Mouse (Mus musculus): ENCODE results near the gene Uckl1. TPM values are rescaled to one million over a fixed set of nuclear protein-coding genes. Genes with fewer than 3 reads are reported as not detected.

Uckl1 gene
- polyA plus RNA-seq, 1 experiment: 58.8 TPM

DNA sequence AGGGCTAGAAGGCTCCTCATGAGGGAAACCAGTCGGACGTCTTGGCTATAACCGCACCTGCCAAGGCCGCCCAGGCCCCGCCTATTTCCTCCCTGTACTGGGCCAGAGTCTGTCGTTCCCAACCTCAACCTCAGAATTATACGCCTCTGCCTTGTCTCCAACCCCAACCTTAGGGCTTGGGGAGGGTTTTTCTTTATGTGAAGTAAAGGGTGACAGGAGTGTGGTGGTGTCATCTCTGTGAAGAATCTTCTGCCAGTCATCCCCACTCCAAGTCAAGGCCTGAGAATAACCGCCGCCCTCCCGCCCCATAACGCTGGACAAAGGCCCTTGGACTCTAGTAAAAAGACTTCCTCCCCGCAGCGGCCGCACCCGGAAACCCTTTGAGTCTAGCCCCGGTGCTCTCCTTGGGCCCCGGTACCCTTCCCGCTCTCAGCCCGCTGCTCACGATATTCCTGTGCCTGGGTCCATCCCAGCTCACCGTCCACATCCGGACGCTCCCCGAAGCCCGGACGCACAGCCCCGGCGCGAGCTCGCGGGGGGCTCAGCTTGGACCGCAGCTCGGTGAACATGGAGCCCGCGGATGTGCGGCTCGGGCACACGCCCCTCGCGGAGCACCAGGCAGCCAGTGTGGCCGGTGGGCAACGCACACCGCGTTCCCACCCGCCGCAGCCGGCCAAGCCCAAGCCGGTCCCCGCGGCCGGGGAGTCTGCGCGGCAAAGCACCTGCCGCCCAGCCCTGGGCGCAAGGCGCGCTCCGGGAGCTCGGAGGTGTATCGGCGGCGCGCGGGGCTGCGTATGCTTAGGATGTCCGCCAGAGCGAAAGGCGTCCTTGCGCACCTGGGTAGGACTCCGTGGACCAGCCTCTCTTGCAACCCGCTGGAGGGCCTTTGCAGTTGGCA lies 14.0 kb upstream of the Uckl1 start, which contains the start of gene Samd10:
Gene Samd10, minus strand, starts transcription at position 759 of the 898 bp plus-strand sequence.
- Histone ChIP-seq H3K4me3 (replicated peaks) (peak within 1 kb of the TSS; percentile 99), H3K4me1 (peaks cover 74% of the 10 kb centered on the region), H3K9me3 (no peaks in the 10 kb centered on the region)

GRCm38 (mm10) chr2:181597378-181598061 lies 12.8 kb upstream of the Uckl1 start:
- peak overlapping the region; percentile 44 for H3K4me3 ChIP-seq (replicated peaks)

More for the DNA sequence above, 14.0 kb upstream of the Uckl1 start, which contains the start of gene Samd10:
- Histone ChIP-seq H3K27me3 (replicated peaks) (no peaks in the 10 kb centered on the region), H3K36me3 (replicated peaks; ENCODE audit: low read length) (no peaks in the 10 kb centered on the region)
- TF ChIP-seq GATA1 (IDR thresholded peaks at IDR 0.05; ENCODE audit: borderline replicate concordance, low read length) (no peak), FLI1 (IDR thresholded peaks at IDR 0.05; ENCODE audit: low read length) (no peak)

DNA sequence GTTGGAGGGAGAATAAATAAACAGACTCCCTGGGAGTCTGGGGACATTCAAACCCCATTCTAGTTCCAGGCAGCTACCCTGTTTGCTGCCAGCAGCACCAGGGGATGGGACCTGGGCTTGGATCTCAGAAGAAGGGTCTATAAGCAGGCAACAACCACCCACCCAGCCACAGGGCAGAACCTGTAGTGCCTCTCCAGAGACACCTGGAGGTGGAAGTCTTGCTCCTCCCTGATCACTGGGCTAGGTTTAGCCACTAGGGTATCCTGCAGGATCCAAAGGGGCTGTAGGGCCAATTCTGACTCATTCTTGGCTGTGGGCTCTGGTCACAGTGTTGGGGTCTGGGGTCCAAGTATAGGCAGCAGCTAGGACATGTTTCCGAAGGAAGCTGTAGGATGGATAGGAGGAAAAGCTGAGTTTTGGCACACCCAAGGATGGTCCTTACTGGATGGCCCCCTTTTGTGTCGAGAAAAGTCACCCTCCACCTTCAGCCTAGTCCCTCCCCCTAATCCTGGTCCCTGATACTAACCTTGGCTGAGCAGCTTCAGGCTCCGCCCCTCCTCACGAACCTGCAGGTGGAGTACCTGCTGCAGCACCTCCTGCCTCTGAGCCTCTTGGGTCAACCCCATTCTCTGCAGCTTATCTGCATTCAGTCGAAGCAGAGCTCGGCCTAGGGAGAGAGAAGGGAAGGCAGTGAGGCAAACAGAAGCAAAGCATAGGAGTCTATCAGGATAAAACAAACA lies 11.7 kb upstream of the Uckl1 start:
- Histone ChIP-seq H3K9me3 (no peaks in the 10 kb centered on the region), H3K4me3 (replicated peaks) (peak overlapping the region; percentile 23), H3K4me1 (peaks cover 71% of the 10 kb centered on the region), H3K27me3 (replicated peaks) (no peaks in the 10 kb centered on the region), H3K36me3 (replicated peaks; ENCODE audit: low read length) (no peaks in the 10 kb centered on the region)
- TF ChIP-seq FLI1 (IDR thresholded peaks at IDR 0.05; ENCODE audit: low read length) (no peak), GATA1 (IDR thresholded peaks at IDR 0.05; ENCODE audit: borderline replicate concordance, low read length) (no peak)

More at GRCm38 (mm10) chr2:181597378-181598061, 12.8 kb upstream of the Uckl1 start:
- Histone ChIP-seq H3K36me3 (replicated peaks; ENCODE audit: low read length) (no peaks in the 10 kb centered on the region), H3K27me3 (replicated peaks) (no peaks in the 10 kb centered on the region), H3K4me1 (peaks cover 71% of the 10 kb centered on the region), H3K9me3 (no peaks in the 10 kb centered on the region)
- TF ChIP-seq GATA1 (IDR thresholded peaks at IDR 0.05; ENCODE audit: borderline replicate concordance, low read length) (no peak), FLI1 (IDR thresholded peaks at IDR 0.05; ENCODE audit: low read length) (no peak)

GRCm38 (mm10) chr2:181594946-181595696 lies 10.4 kb upstream of the Uckl1 start:
- Histone ChIP-seq H3K4me3 (replicated peaks) (no peak overlapping the region), H3K36me3 (replicated peaks; ENCODE audit: low read length) (peaks cover 8% of the 10 kb centered on the region), H3K4me1 (peaks cover 73% of the 10 kb centered on the region), H3K9me3 (no peaks in the 10 kb centered on the region), H3K27me3 (replicated peaks) (no peaks in the 10 kb centered on the region)
- TF ChIP-seq GATA1 (IDR thresholded peaks at IDR 0.05; ENCODE audit: borderline replicate concordance, low read length) (no peak), FLI1 (IDR thresholded peaks at IDR 0.05; ENCODE audit: low read length) (no peak)

- Histone ChIP-seq H3K9me3 (no peaks in the 10 kb centered on the region), H3K36me3 (replicated peaks; ENCODE audit: low read length) (peaks cover 20% of the 10 kb centered on the region), H3K4me1 (peaks cover 61% of the 10 kb centered on the region), H3K4me3 (replicated peaks) (peak overlapping the region; percentile 33), H3K27me3 (replicated peaks) (no peaks in the 10 kb centered on the region)
- no peak for TF ChIP-seq GATA1 (IDR thresholded peaks at IDR 0.05; ENCODE audit: borderline replicate concordance, low read length)
- no peak for TF ChIP-seq FLI1 (IDR thresholded peaks at IDR 0.05; ENCODE audit: low read length)
Observed at GRCm38 (mm10) chr2:181593937-181594336, 9.2 kb upstream of the Uckl1 start.

DNA sequence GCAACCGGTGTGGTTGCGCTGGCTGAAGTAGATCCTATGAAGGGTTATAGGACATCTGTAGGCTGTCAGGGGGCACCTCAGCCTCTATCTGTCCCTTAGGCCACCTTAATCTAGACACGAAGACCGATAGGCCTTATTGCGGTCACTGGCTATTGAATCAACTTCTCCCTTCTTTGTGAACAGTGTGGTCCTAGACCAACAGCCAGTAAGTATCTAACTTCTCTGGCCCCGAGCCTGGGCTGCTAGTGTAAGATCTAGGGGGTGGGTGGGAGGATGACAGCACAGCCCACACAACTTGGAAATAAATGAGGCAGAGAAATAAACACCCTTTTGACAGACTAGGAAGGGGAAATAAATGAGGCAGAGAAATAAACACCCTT lies 8.3 kb upstream of the Uckl1 start:
- no peak for TF ChIP-seq FLI1 (IDR thresholded peaks at IDR 0.05; ENCODE audit: low read length)
- TF ChIP-seq GATA1 (IDR thresholded peaks at IDR 0.05; ENCODE audit: borderline replicate concordance, low read length): no peak
- H3K4me3 ChIP-seq (replicated peaks): peak overlapping the region; percentile 96
- no peaks in the 10 kb centered on the region for H3K27me3 ChIP-seq (replicated peaks)
- no peaks in the 10 kb centered on the region for H3K9me3 ChIP-seq
- H3K36me3 ChIP-seq (replicated peaks; ENCODE audit: low read length): peaks cover 29% of the 10 kb centered on the region
- H3K4me1 ChIP-seq: peaks cover 57% of the 10 kb centered on the region

GRCm38 (mm10) chr2:181592231-181593041 lies 7.7 kb upstream of the Uckl1 start, which contains the start of gene Zfp512b:
Gene Zfp512b, minus strand, starts transcription at chr2:181592803.
- TF ChIP-seq GATA1 (IDR thresholded peaks at IDR 0.05; ENCODE audit: borderline replicate concordance, low read length) (no peak), FLI1 (IDR thresholded peaks at IDR 0.05; ENCODE audit: low read length) (no peak)
- H3K36me3 ChIP-seq (replicated peaks; ENCODE audit: low read length): peaks cover 34% of the 10 kb centered on the region
- H3K4me1 ChIP-seq: peaks cover 54% of the 10 kb centered on the region
- H3K4me3 ChIP-seq (replicated peaks): peak within 1 kb of the TSS; percentile 96
- H3K9me3 ChIP-seq: no peaks in the 10 kb centered on the region
- H3K27me3 ChIP-seq (replicated peaks): no peaks in the 10 kb centered on the region

- H3K27me3 ChIP-seq (replicated peaks): no peaks in the 10 kb centered on the region
- H3K9me3 ChIP-seq: no peaks in the 10 kb centered on the region
- H3K36me3 ChIP-seq (replicated peaks; ENCODE audit: low read length): peaks cover 42% of the 10 kb centered on the region
Observed at GRCm38 (mm10) chr2:181591528-181592085, 6.9 kb upstream of the Uckl1 start, which contains the start of gene Prpf6. Gene Prpf6, plus strand, starts transcription at chr2:181591868.

More at GRCm38 (mm10) chr2:181591528-181592085, 6.9 kb upstream of the Uckl1 start, which contains the start of gene Prpf6:
- TF ChIP-seq FLI1 (IDR thresholded peaks at IDR 0.05; ENCODE audit: low read length): no peak
- no peak for TF ChIP-seq GATA1 (IDR thresholded peaks at IDR 0.05; ENCODE audit: borderline replicate concordance, low read length)
- H3K4me3 ChIP-seq (replicated peaks): peak within 1 kb of the TSS; percentile 96
- H3K4me1 ChIP-seq: peaks cover 45% of the 10 kb centered on the region
